Mouse (Mus musculus): ENCODE results near the gene Mlana.

The Mlana gene

DNA sequence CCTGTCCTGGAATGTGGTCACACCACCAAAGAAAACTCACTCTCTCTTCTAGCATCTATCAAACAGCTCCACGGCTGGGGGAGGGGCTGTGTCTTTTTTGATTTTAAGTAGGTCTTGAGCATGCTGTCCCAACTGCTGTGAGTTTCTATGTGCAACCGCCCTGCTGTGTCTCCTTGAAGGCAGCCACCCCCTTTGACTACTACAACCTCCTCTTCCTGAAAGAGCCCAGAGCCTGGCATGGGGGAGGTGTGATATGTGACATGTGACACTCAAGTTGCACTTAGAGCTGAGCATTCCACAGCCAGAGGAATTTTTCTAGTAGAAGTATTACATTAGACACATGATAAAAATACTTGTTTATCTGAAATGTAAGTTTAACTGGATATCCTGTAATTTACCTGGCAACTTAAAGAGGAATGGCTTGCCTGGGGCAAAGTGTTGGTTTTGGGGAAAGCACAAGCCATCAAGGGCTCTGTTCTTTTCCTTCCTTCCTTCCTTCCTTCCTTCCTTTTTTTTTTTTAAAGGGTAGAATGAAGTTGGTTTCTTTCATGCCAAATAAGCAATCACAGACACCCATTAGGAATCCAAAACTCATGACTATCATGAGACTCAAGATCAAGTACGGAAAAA is at the start of gene Mlana:
Gene Mlana, plus strand, starts transcription at position 580 of the 630 bp plus-strand sequence.
- no peak for DNase-seq (ENCODE audit: low read depth, low spot score)

DNA sequence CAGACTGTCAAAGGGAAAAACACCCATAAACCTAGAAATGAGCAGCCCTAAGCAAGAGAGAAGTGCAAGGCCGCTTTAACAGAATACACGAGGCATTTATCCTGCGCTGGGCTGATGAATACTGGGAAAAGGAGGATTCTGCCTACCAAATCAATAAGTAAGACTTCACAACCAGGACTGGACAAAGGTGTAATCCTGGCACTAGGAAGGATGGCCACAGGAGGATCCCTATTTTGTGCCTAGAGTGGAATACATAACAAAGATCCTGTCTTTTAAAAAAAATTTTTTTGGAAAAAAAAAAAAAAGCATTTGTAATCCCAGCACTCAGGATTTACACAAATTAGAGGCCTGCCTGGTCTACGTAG is 49.1 kb upstream of the Mlana start:
- no peak for DNase-seq (ENCODE audit: low read depth, low spot score)

DNA sequence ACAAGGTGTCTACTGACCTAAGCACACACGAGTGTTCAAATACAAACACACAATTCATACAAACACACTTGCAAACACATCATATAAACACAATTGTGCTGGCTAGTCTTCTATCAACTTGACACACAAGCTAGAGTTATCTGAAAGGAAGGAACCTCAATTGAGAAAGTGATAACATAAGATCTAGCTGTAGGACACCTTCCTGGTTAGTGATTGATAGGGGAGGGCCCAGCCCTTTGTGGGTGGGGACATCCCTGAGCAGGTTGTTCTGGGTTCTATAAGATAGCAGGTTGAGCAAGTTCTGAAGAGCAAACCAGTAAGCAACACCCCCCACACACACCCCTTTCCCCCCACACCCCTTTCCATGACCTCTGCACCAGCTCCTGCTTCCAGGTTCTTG is 47.9 kb upstream of the Mlana start:
- DNase-seq (ENCODE audit: low read depth, low spot score) = no peak

DNA sequence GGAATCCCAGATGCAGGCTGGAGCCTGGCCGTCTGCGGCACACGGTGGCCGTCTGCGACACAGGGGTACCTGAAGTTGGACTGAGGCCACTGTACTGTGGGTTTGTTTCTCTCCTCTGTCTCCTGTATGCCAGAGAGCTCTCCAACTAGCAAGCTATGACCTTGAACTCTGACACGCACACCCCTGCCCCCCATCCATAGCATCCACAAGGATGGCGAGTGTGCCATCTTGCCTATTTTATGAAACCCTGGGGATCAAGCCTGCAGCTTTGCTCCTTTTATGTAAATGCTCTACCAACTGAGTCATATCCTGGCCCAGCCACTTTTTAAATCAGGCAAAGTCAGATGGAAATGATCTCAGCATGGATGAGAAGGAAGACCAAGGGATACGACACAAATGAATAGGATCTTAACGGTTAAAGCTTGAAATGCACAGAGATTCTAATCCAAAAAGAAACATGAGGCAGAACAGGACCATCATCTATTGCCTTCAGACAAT is 43.8 kb upstream of the Mlana start:
- DNase-seq (ENCODE audit: low read depth, low spot score) = no peak

DNA sequence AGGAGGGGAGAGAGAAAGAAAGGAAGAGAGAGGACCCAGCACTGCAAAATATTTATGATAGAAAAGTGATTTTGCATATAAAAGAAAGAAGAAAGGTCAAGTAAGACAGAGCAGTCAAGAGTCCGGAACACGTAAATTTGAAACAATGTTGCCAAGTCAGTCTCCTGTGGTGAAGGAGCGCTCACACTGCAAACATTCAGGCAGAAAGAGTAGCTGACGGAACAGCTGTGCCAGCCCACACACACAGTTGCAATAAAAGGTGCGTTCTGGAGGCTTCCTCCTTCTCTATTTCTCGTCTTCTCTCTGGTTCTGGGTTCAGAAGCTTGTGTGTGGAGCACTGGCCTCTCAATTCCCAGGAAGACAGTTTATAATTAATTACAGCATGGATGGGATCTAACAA is 42.5 kb upstream of the Mlana start:
- no peak for DNase-seq (ENCODE audit: low read depth, low spot score)

DNA sequence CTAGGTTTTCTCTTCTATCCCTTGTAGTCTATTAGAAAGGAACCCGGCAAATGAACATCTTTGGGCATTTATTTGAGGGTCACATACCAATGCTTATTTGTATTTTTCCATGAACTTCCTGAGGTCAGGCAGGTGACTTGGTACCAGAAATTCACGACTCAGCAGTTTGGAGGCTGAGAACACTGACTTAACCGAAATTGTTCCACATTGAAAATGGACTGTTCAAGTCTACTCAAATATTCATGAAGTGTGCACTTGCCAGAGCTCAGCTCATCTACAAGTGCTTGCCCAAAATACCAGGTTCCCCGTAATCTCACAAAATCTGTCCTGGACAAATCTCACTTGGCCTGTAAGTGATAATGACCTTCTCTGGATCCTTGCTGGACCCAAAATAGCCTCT is 41.6 kb upstream of the Mlana start:
- DNase-seq (ENCODE audit: low read depth, low spot score) = no peak

DNA sequence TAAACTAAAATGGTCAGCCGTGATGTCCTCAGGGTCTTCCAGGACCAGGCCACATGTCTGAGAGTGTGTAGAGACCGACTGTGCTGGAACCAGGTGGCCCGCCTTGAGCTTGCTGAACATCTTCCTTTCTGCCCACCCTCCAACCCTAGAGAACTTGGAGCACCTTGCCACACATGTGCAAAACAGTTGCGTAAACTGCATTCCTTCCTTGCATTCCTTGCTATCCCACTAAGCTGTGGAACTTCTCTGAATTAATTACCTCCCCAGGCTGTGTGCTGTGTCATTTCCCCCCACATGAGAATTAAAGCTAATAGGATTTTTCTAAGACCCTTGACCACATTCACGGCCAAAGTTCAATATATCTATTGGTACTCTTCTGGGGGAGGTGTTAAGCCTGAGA is 41.0 kb upstream of the Mlana start:
- DNase-seq (ENCODE audit: low read depth, low spot score) = no peak

DNA sequence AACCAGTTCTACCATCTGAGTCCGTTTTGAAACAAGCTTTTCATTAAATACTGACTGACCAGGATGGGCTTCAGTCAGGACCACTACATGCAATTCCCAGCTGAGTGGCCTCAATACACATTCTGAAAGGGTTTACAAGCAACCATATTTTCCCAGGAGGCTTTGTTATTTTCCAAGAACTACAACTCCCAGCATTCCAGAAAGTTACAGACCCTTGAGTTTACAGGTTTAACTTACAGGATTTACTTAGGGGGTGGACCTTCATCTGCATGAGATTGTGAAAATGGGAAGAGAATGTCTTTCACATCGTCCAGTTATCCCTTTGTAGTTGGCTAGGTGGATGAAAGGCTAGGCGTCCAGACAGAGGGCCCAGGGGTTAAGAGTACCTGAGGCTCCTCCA is 40.6 kb upstream of the Mlana start:
- DNase-seq (ENCODE audit: low read depth, low spot score) = no peak

DNA sequence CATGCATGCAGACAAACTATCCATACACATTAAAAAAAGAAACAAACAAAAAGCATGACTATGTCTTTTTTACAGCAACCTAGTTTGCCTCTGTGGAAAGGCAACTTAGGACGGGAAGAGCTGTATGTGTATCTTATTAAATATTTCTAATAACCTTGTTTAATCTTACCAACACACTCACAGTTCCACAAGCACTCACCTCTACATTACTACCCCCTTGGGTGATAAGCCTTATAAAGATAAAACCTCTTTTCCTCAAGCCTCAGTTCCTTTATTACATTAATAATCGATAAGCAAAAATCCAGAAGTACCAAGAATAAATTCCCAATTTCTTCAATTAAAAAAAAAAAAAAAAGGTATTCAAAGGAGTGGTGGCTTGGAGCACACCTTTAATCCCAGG is 40.1 kb upstream of the Mlana start:
- no peak for DNase-seq (ENCODE audit: low read depth, low spot score)

DNA sequence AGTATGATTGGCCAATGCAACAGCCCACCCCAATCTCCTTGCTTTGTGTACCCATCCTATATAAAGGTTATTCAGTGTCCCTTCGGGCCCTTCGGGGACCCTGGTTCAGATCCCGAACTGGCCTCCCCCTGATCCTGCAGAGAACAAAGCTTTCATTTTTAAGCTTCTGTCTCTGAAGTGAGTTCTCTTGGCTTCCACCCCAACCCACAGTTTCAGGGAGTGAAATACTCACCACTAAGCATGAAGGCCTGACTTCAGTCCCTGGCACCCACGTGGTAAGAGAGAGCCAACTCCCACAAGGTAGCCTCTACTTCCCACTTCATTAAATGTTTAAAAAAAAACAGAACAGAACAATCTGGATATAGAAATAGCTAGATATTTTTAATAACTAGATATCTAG is 38.8 kb upstream of the Mlana start:
- DNase-seq (ENCODE audit: low read depth, low spot score) = no peak

DNA sequence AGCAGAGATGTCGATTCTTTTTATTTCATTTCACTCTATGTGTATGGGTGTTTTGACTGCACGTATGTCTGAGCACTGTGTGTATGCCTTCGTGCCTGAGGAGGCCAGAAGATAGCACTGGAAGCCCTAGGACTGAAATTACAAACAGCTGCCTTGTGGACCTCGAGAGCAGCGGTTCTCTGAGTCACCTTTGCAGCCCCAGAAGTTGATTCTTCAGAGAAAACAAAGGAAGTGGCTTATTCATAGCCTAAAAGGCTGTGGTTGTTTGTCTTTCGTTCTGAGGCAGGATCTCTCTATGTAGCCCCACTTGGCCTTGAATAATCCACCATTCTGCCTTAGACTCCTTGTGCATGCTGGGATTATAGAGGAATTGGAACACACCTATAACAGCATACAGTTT is 37.9 kb upstream of the Mlana start:
- no peak for DNase-seq (ENCODE audit: low read depth, low spot score)

DNA sequence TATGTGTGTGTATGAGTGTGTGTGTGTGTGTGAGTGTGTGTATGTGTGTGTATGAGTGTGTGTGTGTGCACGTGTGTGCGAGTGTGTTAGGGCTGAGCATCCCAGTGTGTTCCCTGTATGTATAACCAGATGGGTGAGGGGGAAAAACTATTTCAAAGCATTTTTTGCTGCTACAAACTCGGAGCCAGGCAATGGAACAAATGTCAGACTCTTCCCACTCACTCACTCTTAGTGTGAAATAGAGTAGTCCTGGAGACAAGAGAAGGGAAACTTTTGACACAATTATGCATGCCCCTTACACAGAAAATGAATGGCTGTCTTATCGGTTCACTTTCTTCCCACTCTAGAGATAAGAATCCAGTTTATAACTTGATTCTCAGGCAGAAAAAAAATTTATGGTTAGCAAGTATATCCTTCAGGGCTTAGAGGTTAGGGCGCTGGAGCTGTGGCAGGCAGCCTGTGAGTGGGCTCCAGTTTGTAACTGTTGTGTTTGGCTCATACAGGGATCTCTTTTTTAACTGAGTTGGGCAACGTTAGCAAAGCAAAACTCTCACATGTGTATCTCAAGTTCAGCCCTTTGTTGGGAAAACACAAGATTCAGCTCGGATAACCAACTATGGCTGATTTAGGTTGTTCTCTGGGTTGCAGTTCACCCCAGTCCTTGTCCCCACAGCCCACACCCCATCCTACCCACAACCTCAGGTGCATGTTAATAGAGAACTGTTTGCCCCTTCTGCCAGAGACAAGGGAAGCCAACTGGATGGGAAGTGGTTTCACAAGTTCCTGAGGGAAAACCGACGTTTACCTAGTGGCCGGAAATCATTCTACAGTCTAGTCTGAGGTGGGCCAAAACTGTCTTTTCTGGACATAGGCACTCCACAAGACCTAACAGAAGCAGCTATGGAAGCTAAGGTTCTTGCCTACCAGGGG is 36.5 kb upstream of the Mlana start:
- no peak for DNase-seq (ENCODE audit: low read depth, low spot score)

DNA sequence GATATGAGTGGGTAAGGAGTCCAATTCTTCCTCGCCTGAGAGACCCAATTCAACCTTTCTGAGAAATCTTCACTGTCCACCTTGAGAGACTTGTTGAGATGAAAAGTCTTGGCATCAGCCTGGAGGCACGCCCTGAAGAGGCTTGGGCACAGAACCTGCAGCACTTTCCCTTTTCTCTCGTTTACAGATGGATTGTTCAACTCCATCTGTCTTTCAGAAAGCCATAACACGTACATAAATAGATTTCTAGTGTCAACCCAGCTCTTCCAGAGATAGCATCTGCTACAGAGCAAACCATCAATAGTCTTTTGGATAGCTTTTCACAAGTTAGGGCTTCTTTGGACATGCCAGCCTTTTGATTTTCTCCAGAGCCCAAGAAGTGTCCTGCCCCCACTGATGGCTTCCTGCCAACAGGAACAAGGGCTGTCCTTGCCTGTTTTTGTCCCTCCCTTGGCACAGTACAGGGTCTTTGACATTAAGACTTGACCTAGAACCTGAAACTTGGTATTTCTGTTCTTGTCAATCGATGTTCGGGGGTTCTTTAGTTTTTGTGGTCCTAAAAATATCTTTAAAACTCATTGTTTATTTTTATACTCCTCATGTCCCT is 35.5 kb upstream of the Mlana start:
- no peak for DNase-seq (ENCODE audit: low read depth, low spot score)

DNA sequence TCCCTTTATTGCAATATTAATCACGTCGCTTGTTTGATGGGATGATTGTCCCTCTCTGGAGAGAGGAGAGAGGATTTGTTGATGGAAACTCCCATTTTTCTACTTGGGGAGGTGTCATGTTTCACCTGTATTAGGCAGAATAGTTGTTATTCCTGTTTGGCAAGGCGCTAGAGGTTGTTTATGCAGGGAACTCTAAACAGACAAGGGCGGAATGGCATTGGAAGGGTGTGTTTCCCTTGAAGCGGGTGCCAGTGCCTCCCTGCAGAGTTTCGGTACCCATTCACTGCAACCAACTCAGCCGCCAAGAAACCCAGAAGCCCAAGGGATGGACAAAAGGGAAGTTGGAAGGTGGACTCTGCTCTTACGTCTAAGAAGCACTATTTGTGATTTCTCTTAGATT is 33.8 kb upstream of the Mlana start:
- no peak for DNase-seq (ENCODE audit: low read depth, low spot score)

DNA sequence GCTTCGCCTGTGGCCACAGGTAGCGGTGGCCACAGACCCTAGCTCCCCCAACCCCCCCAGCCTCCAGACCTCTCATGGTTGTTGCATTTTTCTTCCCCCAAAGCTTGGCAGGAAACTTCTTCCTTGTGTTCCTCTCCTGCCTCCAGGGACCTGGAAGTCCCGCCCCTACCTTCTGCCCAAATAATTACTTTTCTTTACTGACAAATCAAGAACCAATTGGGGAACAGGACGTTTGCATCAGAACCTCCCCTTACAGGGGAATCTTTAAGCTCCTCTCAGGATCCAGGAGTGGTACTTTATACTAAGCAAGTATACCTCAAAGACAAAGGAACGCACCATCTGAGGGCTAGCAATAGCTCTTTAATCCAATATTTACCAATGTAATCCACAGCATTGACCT is 32.7 kb upstream of the Mlana start:
- DNase-seq (ENCODE audit: low read depth, low spot score) = no peak

DNA sequence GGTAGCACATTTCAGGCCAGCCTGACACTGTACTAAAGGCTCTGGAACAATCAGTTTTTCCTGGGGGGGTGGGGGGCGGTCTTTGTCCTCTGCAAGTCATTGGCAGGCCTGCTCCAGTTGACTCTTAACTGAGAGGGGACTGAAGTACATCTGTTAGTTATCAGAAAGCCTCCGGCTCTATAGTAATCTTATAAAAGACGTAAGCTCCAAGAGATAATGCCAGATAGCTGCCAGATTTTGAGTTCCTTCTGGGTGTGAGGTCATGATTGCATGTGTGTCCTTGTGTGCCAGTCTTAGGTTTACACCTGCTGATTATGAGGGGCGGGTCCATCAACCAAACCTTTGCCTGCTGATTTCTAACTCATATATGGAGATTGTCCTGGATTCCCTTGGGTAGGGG is 31.5 kb upstream of the Mlana start:
- no peak for DNase-seq (ENCODE audit: low read depth, low spot score)

DNA sequence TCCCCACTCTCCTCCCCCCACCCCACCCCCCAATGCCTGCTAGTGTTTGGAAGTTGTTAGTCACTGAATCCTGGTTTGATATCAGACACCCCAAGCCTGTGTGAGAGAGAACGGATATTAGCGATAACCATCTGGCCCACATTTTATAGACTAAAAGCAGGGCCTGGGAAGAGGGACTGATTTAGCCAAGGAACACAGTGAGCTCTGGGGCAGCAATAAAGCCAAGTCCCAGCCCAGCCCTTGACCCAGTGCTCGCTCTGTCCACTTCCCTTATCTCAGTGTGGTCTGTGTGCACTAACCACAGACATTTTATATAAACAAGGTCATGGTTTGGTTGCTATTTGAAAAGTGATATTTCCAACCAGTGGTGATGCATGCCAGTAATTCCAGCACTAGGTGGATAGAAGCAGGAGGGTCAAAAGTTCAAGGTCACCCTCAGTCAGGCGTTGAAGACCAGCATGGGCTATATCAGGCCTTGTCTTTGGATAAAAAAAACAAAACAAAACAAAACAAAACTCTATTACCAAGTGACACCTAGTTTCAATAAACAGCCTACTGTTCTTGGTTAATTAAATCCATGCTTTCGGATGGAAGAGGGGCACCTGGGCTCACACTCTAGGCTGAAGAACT is 30.5 kb upstream of the Mlana start:
- no peak for DNase-seq (ENCODE audit: low read depth, low spot score)

DNA sequence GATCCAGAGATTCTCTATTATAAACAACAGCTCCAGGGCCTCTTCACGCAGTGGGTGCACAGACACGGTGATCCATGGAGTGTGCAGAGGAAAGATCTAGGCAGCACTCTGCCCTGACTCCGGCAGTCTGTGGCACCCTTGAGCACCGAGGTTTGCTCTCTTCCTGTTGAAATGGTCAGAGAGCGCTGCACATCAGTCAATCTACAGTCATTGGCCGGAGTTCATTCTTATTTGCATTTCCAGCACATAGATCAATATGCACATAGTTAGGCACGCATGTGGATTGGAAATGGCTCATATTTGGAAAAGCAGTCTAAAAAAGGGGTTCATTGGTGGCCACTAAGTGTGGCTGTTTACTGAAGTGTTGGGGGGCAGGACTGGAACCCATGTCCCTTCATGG is 29.5 kb upstream of the Mlana start:
- DNase-seq (ENCODE audit: low read depth, low spot score) = no peak

DNA sequence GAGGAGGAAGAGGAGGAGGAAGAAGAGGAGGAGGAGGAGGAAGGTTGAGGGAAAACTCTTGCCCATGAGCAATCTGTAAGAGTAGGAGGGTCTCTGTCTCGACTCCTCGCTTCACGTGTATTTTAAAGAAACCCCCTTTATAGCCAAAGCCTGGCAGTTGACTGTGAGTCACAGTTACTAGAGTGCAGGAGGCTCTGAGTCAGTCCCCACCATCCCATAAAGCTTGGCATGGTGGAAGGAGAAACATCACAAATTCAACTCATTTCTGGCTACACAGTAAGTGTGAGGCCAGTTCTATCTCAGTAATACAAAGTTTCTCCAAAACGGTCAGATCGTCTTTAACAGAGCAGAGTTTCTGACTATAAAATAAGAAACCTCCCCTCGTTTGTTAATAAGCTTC is 27.4 kb upstream of the Mlana start:
- DNase-seq (ENCODE audit: low read depth, low spot score) = no peak

DNA sequence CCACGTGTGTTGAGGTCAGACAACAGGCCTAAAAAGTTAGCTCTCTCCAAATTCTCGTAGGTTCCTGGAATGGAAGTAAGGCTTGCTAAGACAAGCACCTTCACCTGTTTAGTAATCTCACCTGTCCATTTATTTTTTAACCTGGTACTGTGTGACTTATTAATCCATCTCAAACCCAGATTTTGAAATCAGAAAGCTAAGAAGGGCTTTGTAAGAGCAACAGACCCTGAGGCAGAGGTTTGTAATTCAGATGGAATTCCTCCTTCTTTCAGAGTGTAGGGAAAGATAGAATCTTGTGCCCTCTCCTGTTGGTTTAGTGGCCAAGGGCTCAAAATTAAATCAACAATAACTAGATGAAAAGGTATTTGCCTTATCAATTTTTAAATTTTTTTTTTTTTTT is 26.5 kb upstream of the Mlana start:
- no peak for DNase-seq (ENCODE audit: low read depth, low spot score)

DNA sequence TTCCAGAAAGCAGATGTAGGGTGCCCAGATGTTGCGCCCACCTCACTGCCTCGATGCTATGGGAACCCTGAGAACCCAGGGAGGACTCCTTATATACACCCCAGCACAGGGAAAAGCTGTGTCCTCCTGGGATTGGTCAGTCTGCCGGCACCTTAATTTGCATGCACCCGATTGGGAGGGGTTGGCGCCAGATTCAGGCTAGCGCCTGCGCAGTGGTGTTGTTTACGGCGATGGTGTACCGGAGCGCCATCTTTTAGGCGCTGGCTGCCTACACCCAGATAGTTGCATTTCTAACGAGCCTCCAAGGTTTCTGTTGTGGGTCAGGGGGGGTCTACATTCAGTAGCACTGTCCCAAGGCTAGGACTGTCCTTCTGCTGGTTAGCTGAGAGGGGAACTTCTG is 25.0 kb upstream of the Mlana start:
- no peak for DNase-seq (ENCODE audit: low read depth, low spot score)

DNA sequence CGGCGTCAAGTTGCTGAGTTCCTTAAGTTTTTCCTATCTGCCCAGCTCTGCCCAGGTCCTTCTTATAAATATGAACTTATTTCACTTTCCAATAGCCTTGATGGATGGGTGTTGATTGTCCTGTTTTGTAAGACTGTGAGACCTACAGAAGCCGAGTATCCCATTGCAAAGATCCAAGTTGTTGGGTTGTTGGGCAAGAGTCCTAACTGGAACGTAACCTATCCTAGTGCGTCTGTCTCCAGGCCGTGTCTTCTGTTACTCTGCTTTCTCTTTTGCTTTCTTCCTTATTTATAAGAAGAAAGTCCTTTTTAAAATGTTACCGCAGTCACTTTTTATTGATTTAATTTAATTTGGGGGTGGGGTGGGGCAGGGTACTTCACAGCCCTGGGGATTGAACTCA is 22.7 kb upstream of the Mlana start:
- no peak for DNase-seq (ENCODE audit: low read depth, low spot score)

All from brain, embryonic 18.5 days (tissue).